Mouse (Mus musculus) liver, embryonic 11.5 days (tissue): ENCODE results near the gene Frmd4a. TPM values are rescaled to one million over a fixed set of nuclear protein-coding genes. Genes with fewer than 3 reads are reported as not detected.

Source experiments
- ATAC-seq: fragments of 200-750 bp; cut with Nextera tagmentation; replicated peaks from 2 replicates; pipeline ENCODE4 v1.8.0; 2017; ENCODE audit warnings: moderate number of reproducible peaks, mild to moderate bottlenecking, moderate TSS enrichment, moderate library complexity; ENCODE audit not compliant: low FRiP score
- DNase-seq: peaks from one replicate; pipeline ENCODE4 v3.0.0-alpha.2; 2017; ENCODE audit warnings: low spot score
- H3K27ac ChIP-seq: fragments of 300-500 bp; sonication (generic); 2 replicates; pipeline ENCODE4 v1.5.1; 2014; ENCODE audit warnings: mild to moderate bottlenecking, low read depth, low read length, control low read depth
- H3K27me3 ChIP-seq: fragments of 300-500 bp; sonication (generic); replicated peaks from 2 replicates; pipeline ENCODE4 v1.6.1; 2014; ENCODE audit warnings: low read length, mixed read lengths; ENCODE audit not compliant: control insufficient read depth, insufficient read depth
- H3K36me3 ChIP-seq: fragments of 300-500 bp; sonication (generic); 2 replicates; pipeline ENCODE4 v1.6.1; 2014; ENCODE audit warnings: mild to moderate bottlenecking, low read length, moderate library complexity, mixed read lengths; ENCODE audit not compliant: control insufficient read depth, insufficient read depth
- H3K4me1 ChIP-seq: fragments of 300-500 bp; sonication (generic); replicated peaks from 2 replicates; pipeline ENCODE4 v1.6.1; 2014; ENCODE audit warnings: low read length, mixed read lengths; ENCODE audit not compliant: control insufficient read depth, insufficient read depth
- H3K4me2 ChIP-seq: fragments of 300-500 bp; sonication (generic); 2 replicates; pipeline ENCODE4 v1.6.1; 2014; ENCODE audit warnings: mild to moderate bottlenecking, control low read depth, moderate library complexity
- H3K4me3 ChIP-seq: fragments of 300-500 bp; sonication (generic); 2 replicates; pipeline ENCODE4 v1.5.1; 2014; ENCODE audit warnings: low read depth, low read length, control low read depth
- H3K9ac ChIP-seq: fragments of 300-500 bp; sonication (generic); 2 replicates; pipeline ENCODE4 v1.6.1; 2014; ENCODE audit warnings: low read depth, low read length, control low read depth
- H3K9me3 ChIP-seq: fragments of 300-500 bp; sonication (generic); 2 replicates; pipeline ENCODE4 v1.6.1; 2016; ENCODE audit warnings: low read length, inconsistent platforms, mixed read lengths; ENCODE audit not compliant: control insufficient read depth
- WGBS: fragments of 180-500 bp; shearing (Covaris S2); extraction: QIAGEN DNeasy Blood & Tissue Kit; methylation state at CpG from one replicate; pipeline ENCODE4 v1.1.7; 2014; 5-methylcytosine and 5-hydroxymethylcytosine counted together
- polyA plus RNA-seq: library from polyadenylated mRNA; unstranded; fragments of >200 nt; fragmentation: Nextera tagmentation; extraction: Ambion mirVana; gene quantifications from 2 replicates; pipeline ENCODE4 v1.2.1, GENCODE M21; 2014

Frmd4a gene
- polyA plus RNA-seq, 1 experiment from 2014 or later, result 18.6 TPM

DNA sequence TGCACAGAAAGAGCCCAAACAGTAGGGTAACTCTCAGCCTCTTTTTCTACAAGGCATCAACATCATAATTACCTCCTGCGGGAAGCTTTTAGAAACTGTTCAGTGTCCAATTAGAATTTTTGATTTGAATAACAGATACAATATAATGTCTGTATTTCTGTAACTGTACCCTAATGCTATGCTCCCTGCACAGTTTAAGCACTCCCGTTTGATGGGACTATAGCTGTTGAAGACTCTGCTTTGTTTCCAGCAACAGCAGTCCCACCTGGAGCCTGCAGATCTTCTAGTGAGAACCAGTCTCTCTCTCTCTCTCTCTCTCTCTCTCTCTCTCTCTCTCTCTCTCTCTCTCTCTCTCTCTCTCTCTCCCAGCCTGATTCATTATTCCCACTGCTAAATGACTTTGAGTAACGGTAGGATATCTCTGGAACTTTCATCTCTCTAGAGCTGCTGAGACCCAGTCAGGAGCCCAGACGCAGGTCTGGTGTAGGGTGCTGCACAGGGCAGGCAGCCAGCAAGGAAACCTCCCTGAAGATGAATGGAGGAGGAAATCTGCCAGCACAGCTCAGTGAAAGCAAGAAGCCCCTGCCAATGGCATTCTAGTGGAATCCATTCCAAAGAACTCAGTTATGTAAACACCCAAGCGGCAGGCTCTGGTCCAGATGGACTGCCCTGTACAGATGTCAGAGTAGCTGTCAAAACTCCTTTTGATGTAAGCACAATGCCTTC lies 395.5 kb downstream of the Frmd4a start:
- no peak overlapping the region for H3K9ac ChIP-seq
- peaks cover 2% of the 10 kb centered on the region; the same call in 1 of the 2 replicates for H3K27me3 ChIP-seq
- H3K4me1 ChIP-seq, result no peaks in the 10 kb centered on the region
- WGBS, result 64% methylated on average over 5 of the region's 5 CpGs
- no peaks in the 10 kb centered on the region for H3K36me3 ChIP-seq
- DNase-seq (no peak), ATAC-seq (no peak)
- no peak overlapping the region for H3K4me2 ChIP-seq
- H3K27ac ChIP-seq, result no peak overlapping the region
- H3K9me3 ChIP-seq, result no peaks in the 10 kb centered on the region
- no peak overlapping the region for H3K4me3 ChIP-seq

DNA sequence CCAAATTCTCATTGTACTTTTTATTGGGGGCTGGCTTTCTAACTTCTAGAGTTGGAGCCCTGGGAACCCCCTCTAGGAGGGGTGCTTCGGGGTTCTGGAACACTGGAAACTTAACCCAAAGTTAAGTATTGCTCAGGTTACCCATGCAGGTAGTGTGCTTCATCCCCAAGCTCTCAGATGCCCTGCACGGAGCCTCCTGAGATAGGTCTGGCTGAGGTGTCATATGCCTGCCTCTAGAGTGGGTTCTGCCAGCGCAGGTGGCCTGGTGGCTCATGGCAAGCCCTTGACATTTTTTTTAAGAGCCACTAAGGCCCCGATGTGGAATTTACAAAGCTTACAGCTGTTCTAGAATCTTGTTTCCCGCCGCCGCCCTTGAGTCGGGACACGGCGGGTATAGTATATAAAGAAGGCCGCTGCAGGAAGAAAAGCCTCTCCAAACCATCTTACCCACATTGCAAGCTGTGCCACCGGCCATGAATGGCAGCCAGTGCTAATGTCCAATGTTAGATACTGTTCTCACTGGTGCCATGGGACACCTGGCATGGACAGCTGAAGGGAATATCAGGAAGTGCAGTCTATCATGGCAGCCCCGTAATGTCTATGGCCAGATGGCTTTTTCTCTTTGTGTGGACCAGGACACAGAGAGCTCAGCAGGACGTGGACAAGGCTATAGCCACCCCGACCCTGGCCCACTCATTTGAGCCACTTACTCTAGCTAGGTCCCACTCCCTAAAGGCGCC lies 396.2 kb downstream of the Frmd4a start:
- ATAC-seq (no peak), DNase-seq (no peak)
- Histone ChIP-seq H3K27ac (no peak overlapping the region), H3K9me3 (no peaks in the 10 kb centered on the region), H3K4me1 (no peaks in the 10 kb centered on the region), H3K27me3 (peaks cover 2% of the 10 kb centered on the region; the same call in 1 of the 2 replicates), H3K9ac (no peak overlapping the region), H3K36me3 (no peaks in the 10 kb centered on the region), H3K4me3 (no peak overlapping the region), H3K4me2 (no peak overlapping the region)
- WGBS, result 85% methylated on average over 16 of the region's 16 CpGs

DNA sequence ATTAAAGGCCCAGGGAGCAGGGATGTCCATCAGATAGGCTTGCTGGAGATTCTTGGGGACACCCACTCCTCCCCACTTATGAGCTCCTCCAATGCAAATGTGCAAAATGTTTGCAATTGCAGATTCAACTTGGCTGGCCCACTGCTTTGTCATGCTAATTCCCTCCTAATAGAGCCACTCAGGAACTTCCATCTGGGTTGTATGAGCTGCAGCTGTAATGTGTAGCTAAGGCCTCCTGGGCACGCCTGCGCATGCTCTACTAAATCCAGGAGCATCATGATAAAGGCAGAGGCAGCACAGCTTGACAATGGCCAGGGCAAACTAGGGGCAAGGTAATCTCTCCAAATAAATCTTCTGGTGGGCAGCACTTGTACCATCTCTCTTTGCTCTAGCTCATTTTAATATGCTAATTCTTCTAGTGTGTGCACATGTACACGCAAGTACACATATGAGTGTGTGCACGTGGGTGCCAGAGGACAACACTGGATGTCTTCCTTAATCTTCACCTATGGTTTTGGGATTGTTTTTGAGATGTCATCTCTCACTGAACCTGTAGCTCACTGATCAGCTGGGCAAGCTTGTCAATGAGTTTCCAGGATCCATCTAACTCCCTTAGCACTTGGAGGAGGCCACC lies 403.3 kb downstream of the Frmd4a start:
- Histone ChIP-seq H3K36me3 (no peaks in the 10 kb centered on the region), H3K27me3 (no peaks in the 10 kb centered on the region), H3K9me3 (no peaks in the 10 kb centered on the region), H3K4me2 (no peak overlapping the region), H3K4me1 (no peaks in the 10 kb centered on the region), H3K9ac (no peak overlapping the region), H3K4me3 (no peak overlapping the region), H3K27ac (no peak overlapping the region)
- ATAC-seq, result no peak
- DNase-seq, result no peak
- 83% methylated on average over 4 of the region's 4 CpGs for WGBS

DNA sequence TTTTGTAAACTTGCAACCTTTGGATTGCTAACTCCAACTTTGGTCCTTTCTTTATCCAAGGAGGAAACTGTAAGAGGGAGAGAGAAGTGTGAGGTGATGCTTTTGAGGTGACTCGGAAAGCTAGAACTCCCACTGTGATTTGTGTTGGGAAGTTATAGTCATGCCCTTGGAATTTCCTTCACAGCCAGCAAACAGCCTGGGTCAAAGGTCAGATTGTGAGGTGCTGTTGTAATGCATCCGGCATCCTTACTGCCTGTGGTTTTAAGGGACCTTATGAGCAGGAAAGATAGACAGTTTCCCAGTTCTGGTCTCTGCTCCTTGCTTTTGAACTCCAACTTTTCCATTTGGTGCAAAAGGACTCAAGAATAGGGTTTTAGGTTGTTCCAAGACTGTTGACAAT lies 404.2 kb downstream of the Frmd4a start:
- Histone ChIP-seq H3K4me3 (no peak overlapping the region), H3K27me3 (no peaks in the 10 kb centered on the region), H3K4me2 (no peak overlapping the region), H3K9me3 (no peaks in the 10 kb centered on the region), H3K4me1 (no peaks in the 10 kb centered on the region), H3K36me3 (no peaks in the 10 kb centered on the region), H3K27ac (no peak overlapping the region), H3K9ac (no peak overlapping the region)
- 38% methylated on average over 2 of the region's 2 CpGs for WGBS
- ATAC-seq (no peak), DNase-seq (no peak)

DNA sequence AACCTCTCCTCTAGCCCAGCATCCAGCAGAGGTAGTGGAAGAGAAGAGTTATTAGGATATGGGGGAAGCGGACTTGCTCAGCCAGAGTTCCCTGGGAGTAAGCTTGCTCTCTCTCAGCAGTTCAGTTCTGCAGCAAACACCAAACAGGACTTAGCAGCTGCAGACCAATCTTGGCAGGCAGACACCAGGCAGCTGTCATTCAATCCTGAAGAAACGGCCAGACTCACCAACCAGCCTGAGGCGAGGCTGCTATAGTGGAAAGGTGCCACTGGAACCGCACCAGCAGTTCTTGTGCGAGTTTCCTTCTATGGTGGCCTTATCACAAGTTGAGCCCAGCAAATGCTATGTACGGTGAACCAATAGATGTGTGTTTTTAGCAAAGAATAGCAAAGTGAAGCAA lies 406.4 kb downstream of the Frmd4a start:
- Histone ChIP-seq H3K4me2 (no peak overlapping the region), H3K4me1 (no peaks in the 10 kb centered on the region), H3K27ac (no peak overlapping the region), H3K27me3 (no peaks in the 10 kb centered on the region), H3K4me3 (no peak overlapping the region), H3K9ac (no peak overlapping the region), H3K36me3 (no peaks in the 10 kb centered on the region), H3K9me3 (no peaks in the 10 kb centered on the region)
- WGBS, result 83% methylated on average over 6 of the region's 6 CpGs
- DNase-seq (no peak), ATAC-seq (no peak)

DNA sequence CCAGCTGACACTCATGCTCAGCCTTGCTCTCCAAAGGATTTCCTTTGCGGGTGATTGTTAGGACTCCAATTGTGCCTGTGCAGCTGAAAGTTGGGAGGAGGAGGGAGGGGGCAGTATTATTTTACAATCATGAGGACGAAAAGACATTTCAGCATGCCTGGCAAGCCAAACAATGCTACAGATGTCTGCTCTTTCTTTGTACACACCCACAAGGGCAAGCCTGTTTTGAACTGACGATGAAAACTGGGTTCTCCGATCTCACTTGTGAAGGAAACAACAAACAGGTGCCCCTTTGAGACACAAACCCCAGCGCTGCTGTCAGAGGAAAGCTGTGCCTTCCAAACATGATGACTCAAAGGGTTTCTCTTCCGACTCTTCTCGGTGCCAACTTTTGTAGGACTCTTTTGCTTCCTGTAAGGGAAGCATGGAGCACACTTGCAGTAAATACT lies 410.9 kb downstream of the Frmd4a start:
- H3K27ac ChIP-seq, result no peak overlapping the region
- H3K4me2 ChIP-seq, result no peak overlapping the region
- 64% methylated on average over 7 of the region's 7 CpGs for WGBS
- no peak for DNase-seq
- no peaks in the 10 kb centered on the region for H3K9me3 ChIP-seq
- H3K27me3 ChIP-seq, result no peaks in the 10 kb centered on the region
- ATAC-seq, result no peak
- no peaks in the 10 kb centered on the region for H3K36me3 ChIP-seq
- H3K9ac ChIP-seq, result no peak overlapping the region
- no peak overlapping the region for H3K4me3 ChIP-seq
- H3K4me1 ChIP-seq, result no peaks in the 10 kb centered on the region; the same call in 1 of the 2 replicates

DNA sequence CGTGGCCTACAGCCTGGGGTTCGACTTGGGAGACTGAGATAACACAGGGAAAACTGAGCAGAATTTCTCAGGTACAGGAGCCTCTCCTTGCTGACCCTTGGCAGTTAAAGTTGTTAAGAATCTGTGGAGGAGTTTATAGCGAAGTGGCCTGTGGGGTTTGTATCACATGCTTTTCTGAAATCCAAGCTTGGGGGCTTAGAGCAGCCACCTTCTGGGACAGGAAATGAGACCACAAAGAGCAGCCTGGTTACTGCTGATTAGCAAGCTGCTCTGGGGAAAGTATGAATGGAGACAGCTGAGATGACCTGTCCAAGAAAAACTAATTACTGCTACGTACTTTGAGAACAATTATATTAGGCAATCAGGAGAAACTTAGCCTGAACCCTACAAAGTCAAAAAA lies 415.6 kb downstream of the Frmd4a start:
- H3K9me3 ChIP-seq, result no peaks in the 10 kb centered on the region
- 33% methylated on average over 4 of the region's 4 CpGs for WGBS
- no peak overlapping the region for H3K27ac ChIP-seq
- H3K4me3 ChIP-seq, result no peak overlapping the region
- DNase-seq, result peak; percentile 32
- H3K9ac ChIP-seq, result no peak overlapping the region
- ATAC-seq, result no peak
- no peak overlapping the region for H3K4me2 ChIP-seq
- no peaks in the 10 kb centered on the region for H3K36me3 ChIP-seq
- H3K4me1 ChIP-seq, result no peaks in the 10 kb centered on the region; the same call in 1 of the 2 replicates
- peaks cover 4% of the 10 kb centered on the region; the same call in 1 of the 2 replicates for H3K27me3 ChIP-seq

DNA sequence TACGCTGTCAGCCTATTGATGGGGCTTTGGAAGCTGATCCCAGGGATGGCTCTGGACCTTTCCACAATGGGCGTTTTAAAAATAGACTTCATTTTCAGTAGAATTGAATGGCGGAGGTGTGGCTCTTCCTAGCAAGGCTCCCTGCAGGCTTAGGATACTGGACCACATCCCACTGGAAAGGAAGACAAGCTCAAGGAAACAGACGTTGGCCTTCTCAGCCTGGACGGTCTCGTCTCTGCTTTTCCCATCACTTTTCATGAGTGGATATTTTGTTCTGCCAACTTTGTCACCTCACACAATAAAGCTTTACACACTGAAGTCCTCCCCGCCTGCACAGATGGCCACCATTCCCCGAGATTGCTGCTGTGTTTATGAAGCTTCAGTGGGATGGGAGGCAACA lies 417.5 kb downstream of the Frmd4a start:
- no peak overlapping the region for H3K9ac ChIP-seq
- no peak for DNase-seq
- 82% methylated on average over 8 of the region's 8 CpGs for WGBS
- no peak overlapping the region for H3K4me2 ChIP-seq
- H3K4me1 ChIP-seq, result no peaks in the 10 kb centered on the region; the same call in 1 of the 2 replicates
- H3K4me3 ChIP-seq, result no peak overlapping the region
- H3K9me3 ChIP-seq, result no peaks in the 10 kb centered on the region
- H3K27ac ChIP-seq, result no peak overlapping the region
- no peak for ATAC-seq
- H3K36me3 ChIP-seq, result no peaks in the 10 kb centered on the region
- peaks cover 4% of the 10 kb centered on the region; the same call in 1 of the 2 replicates for H3K27me3 ChIP-seq
